Mouse (Mus musculus) ES-Bruce4 (cell line): ENCODE measurements around the gene Elk1.

ENCODE experiments used
- CTCF ChIP-seq: IDR thresholded peaks from one replicate; pipeline ENCODE4 v1.8.1; 2011; ENCODE audit warnings: low read depth, low read length
- EP300 ChIP-seq: IDR thresholded peaks from 2 replicates; pipeline ENCODE4 v1.6.1; 2011; ENCODE audit warnings: low read depth, low read length; ENCODE audit not compliant: insufficient read depth

GRCm38 (mm10) chrX:20913726-20914125, 36.7 kb downstream of the Elk1 start:
- TF ChIP-seq EP300, result no peak
- no peak for TF ChIP-seq CTCF
